Mouse (Mus musculus): Measurements from ENCODE around the gene Mpig6b.

Gene Mpig6b

DNA sequence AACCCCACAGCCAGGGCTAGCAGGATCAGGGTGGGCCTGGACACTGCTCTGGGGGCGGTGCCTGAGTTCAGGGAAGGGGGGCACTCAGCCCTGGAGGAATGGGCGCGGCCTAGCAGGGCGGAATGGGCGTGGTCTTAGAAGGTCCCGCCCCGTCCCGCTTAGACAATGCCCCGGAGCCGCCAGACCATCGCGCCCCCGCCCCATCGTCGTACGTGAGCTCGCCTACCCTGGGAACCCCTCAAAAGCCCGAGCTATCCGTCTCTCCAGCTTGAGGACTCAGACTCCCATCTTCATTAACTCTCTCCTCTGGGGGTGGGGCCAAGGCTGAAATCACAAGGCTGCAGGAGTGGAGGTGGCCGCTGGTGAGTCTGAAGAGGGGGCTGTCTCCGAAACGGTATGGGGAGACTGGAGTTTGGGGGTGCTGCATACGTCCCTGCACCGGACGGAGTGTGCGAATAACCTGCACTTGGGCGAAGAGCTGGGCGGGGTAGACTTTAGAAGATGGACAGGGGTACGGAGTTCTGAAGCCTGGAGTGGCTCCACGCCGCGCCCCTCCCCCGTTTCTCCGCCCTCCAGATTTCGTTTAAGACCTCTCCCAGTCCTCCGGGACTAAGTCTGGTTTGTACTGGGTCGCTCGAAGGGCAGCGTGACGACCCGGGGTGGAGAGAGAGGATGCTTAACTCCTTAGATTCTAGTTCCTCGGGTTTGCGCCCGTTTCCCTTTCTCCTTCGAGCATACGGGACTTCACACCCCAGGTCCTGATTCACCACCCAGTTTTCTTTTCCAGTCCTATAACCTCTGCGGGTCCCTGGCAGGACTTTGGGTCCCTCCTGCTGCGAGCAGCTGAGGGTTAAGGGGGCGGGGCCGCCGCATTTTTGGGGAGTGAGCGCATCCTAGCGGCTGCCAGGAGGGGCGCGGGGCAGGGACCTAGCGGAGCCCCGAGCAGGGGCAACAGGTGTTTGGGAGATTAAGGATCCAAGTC, 6.8 kb downstream of the Mpig6b start, which contains the start of gene Ddah2:
Gene Ddah2, plus strand, starts transcription at position 125 of the 982 bp plus-strand sequence.
- DNase-seq, result peak; percentile 94

- DNase-seq, result no peak
Measured at GRCm38 (mm10) chr17:35058316-35058715, 7.7 kb downstream of the Mpig6b start.

DNA sequence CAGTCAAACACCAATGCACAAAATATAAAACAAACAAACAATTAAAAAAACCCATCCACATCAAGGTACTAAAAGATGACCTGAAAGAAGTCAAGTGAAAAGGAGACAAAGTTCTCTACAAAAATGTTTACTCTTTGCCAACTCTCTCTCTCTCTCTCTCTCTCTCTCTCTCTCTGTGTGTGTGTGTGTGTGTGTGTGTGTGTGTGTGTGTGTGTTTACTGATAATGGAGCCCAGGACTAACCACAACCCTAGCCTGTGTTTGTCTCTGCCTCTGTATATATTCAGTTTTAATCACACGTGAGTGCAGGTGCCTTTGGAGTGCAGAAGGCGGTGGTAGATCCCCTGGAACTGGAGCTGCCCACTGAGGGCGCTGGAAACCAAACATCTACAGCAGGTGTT, 8.9 kb downstream of the Mpig6b start:
- DNase-seq, result no peak

GRCm38 (mm10) chr17:35055691-35056495, 10.1 kb downstream of the Mpig6b start:
- DNase-seq, result no peak

- no peak for DNase-seq
Measured at GRCm38 (mm10) chr17:35052271-35052798, 13.6 kb downstream of the Mpig6b start.

DNA sequence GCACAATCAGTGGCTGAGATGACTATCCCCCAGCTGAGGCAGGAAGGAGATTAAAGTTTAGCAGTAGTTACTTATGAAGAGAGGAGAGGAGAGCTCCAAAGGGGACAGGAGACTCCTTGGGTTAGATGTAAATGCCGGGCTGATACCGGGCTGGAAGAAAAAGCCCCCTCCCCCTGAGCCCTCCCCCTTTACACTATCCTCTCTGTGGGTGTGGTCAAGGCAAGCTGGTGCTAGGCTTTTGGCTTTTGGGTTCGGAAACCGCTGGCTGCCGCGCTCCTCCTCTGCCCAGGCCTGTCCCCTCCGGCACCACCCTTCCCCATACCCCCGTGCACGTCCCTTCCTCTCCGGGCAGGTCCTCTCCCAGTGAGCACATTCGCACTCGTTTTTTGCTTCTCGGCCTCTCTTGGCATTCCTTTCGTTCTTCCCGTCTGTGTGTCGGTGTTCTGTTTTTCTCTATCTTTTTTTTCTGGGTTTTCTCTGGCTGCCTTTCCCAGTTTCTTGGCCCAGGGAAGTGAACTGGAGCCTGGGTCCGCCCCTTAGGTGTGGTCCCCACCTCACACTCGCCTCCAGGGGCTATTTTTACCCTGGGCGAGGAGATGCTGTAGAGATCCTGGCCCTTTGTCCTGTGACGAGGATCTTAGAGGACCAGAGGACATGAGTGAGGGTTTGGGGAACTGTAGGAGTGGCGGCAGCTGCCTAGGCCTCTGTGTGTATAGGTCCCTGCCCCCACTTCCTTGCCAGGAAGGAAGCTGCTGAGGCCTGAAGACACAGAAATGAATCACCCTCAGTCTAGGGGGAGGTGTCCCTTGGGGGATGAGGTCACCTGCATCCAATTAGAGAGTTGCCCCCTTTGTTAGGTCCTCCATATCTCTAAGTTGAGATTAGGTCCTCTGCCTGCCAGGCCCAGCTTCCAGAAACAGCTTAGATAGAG, 14.6 kb downstream of the Mpig6b start:
- DNase-seq, result peak; percentile 81

DNA sequence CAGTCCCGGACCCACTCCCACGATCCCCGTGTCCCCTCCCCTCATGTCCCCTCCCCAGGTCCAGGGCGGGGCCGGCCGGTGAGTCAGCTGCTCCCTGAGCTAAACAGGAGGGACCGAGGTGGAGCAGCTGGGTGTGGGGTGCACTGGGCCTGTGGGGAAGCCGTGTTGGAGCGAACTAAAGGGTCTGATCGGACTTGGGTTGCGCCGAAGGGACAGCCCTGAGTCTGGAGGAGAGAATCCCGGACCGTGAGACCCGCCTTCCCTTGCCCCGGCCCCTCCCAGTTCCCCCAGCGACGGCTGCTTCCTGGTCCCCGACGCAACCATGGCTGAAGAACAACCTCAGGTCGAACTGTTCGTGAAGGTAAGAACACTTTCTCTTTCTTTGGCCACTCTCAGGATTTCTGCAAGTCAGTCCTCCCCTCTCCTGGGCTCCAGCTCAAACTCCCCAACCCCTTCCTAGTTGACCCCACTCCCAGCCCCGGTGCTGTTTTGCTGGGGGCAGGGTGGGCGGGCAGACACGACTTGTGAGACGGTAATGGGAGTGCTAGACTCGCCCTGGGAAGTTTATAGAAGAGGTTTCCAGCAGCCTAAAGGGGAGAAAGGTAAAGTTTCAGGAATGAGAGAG, 15.7 kb downstream of the Mpig6b start:
- peak; percentile 86 for DNase-seq

DNA sequence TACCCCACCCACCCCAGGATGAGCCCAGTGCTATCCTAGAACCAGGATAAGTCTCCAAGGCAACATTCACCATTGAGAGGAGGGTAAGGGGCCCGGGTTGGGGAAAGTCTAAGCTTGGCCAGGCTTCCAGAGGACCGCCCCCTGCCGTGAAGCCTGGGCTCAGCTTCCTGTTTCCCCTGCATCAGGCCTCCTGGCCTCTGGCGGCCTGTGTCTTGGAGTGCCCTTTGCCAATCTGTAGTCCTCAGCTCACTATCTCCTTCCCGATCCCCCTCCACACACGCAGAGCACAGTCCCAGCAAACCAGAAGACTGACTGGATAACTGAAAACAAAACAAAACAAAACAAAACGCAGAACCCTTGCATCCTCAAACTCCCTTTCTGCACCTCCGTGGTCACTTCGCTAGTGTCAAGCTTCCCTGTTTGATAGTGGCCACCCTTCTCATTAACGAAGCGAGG, 16.4 kb downstream of the Mpig6b start, which contains the start of gene Clic1:
Gene Clic1, plus strand, starts transcription at position 406 of the 456 bp plus-strand sequence.
- peak; percentile 80 for DNase-seq

DNA sequence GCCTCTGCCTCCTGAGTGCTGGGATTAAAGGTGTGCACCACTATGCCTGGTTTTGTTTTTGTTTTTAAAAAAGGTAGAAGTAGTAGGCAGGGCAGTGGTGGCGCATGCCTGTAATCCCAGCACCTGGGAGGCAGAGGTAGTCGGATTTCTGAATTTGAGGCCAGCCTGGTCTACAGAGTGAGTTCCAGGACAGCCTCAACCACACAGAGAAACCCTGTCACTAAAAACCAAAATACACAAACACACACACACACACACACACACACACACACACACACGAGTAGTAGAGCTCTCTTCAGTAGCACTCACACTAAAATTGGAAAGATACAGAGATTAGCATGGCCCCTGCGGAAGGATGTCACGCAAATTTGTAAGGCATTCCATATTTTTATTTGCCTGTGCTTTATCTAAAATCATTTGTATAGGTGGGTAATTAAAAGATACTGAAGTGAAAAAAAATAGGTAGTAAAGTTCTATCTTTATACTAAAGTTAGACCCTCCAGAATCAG, 17.0 kb downstream of the Mpig6b start:
- no peak for DNase-seq

DNA sequence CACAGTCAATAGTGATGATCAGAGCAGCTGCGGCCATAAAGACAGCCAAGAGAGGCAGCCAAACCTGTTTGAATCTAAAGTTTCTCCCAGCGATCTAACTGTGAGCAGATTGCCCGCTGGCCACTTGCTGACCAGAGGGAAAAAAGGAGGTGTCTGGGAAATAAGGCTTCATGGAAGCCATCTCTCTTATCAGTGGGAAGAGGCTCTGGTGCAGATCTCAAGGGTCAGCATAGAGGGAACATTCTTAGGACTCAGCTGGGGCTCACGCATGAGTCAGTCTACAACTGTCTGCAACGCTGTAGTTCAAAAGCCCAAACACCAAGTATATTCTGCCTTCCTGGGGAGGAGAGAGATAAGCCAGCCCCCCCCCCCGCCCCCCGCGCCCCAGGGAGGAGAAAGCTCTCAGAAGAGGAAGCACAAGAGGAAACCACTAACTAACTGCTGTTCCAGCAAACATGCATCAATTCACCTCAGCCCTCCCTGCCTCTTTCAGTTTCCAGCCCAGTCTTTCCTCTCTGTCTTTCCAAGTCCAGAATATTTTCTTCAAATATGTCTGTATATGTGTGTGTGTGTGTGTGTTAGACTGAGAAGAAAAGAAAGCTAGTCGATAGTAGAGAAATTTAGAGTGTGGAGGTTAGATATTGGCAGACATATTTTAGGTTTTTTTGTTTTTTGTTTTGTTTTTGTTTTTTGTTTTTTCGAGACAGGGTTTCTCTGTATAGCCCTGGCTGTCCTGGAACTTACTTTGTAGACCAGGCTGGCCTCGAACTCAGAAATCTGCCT, 17.6 kb downstream of the Mpig6b start:
- DNase-seq, result peak; percentile 62

DNA sequence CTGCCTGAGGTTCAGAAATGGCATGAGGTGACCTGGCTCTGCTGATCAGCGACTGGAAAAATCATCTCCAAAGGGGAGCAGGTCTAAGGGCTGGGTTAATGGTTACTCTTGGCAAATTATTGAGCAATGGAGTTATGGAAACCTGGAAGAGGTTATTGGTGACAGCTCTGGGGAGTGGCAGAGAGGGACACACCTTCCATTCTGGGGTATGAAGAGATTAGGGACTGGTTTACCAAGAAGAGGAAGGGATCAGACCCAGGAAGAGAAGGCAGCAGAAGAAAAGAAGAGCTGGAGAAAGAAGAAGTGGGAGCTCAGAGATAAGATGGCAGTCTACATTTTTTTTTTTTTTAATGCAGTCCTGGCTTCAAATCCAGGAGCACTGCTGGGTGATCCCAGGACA, 18.3 kb downstream of the Mpig6b start:
- DNase-seq, result no peak

- peak; percentile 98 for DNase-seq
Measured at GRCm38 (mm10) chr17:35046681-35047455, 19.1 kb downstream of the Mpig6b start, which contains the start of gene Msh5. Gene Msh5 (minus strand): TSS chr17:35046745.

DNA sequence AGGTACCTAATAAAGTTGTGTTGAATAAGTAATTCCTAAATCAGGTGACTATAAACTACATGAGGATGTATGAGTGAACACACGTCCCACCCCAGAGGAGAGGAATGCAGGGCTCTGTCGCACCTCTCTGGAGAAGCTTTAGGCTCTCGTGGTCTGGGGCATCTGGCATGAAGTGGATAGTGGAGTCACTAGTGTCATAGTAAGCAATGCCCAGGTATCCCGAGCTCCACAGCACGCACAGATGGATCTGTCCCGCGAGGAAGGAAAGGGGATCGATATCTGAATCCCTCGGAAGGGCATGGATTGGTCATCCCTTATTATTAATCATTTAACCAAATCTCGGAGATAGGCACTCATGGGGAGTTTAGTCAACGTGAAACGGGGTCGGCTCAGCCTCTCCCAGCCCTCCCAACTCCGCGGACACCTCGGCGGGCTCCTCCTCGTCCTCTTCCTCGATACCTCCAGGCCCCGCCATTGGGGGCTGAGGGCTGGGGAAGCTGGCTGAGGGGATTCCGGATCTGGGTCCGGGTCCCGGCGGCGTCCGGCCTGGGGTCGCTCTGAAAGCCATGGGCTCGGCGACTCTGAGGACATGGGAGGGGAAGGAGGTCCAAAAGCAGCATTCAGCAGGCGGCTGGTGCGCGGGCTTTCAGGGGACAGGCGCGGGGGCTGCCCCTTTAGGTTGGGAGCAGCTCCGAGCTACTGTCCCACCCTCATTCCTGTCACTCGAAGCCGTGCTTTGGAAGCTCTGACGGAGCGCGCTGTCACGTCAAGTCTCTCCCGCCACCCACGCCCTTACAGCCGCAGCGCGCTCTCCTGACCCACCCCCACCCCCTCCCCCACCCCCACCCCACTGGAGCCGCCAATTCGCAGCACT, 19.9 kb downstream of the Mpig6b start:
- DNase-seq, result no peak

DNA sequence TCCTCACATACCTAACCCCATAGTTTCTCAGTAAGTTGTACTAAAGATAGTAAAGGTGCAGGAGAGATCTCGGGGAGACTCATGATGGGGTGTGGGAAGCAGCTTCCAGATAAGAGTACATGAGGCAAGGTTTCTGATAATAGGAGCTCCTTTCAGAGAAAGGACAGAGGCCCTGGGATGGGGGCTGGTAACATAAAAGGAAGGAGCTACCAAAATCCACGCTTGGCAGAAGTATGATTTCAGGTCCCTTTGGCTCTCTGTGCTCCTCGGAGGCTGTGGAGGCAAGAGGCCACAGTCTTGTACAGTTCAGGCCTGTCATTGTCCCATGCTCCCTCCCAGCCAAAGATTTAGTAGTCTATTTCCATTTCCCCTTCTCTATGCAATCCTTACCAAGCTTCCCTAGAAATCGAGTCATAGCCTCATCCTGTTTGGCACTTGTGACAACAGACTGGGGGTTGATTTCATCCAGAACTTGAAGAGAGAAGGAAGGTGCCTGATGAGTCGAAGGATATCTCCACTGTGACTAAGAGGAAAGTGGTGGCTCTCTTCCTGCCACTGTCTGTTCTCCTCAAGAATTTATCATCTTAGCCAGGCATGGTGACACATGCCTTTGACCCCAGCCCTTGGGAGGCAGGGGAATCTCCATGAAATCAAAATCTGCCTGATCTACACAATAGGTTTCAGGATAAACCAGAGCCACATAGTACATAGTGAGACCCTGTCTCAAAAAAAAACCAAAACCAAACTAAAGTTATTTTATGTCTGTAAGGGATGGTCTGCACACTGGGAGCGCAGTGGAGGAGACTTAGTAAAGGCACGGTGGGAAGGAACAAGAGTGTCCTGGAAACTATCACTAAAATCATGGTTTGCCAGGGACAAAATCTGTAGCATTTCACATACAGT, 20.8 kb downstream of the Mpig6b start:
- DNase-seq, result no peak

GRCm38 (mm10) chr17:35043794-35044193, 22.2 kb downstream of the Mpig6b start:
- no peak for DNase-seq

- DNase-seq, result no peak
Measured at GRCm38 (mm10) chr17:35039121-35039873, 26.7 kb downstream of the Mpig6b start.

GRCm38 (mm10) chr17:35034896-35035295, 31.1 kb downstream of the Mpig6b start:
- DNase-seq, result no peak

Measured in thymus, postnatal 14 days (tissue).